Mouse (Mus musculus) megakaryocyte-erythroid progenitor cell, adult 5-6 weeks (primary cell): ENCODE results near the gene Ndufaf3. TPM values are rescaled to one million over a fixed set of nuclear protein-coding genes. Genes with fewer than 3 reads are reported as not detected.

Experiments used
- ATAC-seq: replicated peaks from 2 replicates; pipeline ENCODE4 v1.8.0; 2016; ENCODE audit warnings: mild to moderate bottlenecking, inconsistent platforms; ENCODE audit not compliant: severe bottlenecking, poor library complexity, low FRiP score, low TSS enrichment
- total RNA-seq, 2 experiments: library from RNA; stranded (forward) in 1 of 2; stranded (reverse) in 1 of 2; fragments of 200-1000, 215-1000 nt in 1 of 2; fragments of >200 nt in 1 of 2; fragmentation: Nextera tagmentation in 1 of 2; gene quantifications; 2 replicates each; pipeline ENCODE4 v1.2.3; 2014 to 2017

Gene Ndufaf3
- total RNA-seq, 2 experiments from 2014 or later, result 21.9 to 28.7 TPM

- no peak for ATAC-seq
These were observed 41.8 kb downstream of the Ndufaf3 start for GRCm38 (mm10) chr9:108525400-108525799.

GRCm38 (mm10) chr9:108523341-108523740 lies 43.9 kb downstream of the Ndufaf3 start:
- no peak for ATAC-seq

DNA sequence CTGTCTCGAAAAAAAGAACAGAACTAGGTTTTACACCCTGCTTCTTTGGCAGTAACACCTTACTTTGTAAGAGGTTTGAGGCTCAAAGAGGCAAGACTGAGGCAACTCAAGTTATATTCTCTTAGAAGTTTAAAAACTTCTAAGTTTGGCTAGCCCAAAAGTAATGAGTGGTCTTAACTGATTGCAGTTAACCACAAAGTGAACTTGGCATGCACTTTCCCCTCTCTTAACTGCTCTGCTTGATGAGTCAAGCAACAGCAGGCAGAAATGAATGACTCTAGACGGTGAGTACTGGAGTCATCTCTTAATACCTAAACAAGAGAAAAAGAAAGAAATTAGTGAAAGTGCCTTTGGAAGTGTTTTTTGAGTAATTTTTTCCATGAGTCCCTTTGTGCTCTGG lies 45.6 kb downstream of the Ndufaf3 start:
- ATAC-seq, result no peak; the same call in 1 of the 2 replicates

DNA sequence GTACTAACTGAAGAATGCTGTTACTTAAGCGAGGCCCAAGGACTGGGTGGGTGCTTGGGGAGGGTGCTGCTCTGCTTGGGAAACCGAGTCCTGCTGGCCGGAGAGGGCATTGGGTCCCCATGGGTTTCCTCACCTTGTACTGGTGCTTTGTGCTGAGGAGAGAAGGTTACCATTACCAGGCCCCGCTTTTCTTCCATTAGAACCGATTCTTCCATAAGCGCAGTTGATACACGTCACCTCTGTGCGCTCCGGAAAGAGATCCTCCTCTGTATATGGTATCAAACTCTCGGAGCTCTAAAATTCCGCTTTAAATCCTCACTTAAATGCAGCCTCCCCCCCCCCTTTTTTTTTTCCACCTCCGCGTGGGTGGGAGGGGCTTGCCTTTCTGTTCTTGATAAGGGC lies 49.3 kb downstream of the Ndufaf3 start:
- ATAC-seq, result peak; percentile 35; the same call in 1 of the 2 replicates

DNA sequence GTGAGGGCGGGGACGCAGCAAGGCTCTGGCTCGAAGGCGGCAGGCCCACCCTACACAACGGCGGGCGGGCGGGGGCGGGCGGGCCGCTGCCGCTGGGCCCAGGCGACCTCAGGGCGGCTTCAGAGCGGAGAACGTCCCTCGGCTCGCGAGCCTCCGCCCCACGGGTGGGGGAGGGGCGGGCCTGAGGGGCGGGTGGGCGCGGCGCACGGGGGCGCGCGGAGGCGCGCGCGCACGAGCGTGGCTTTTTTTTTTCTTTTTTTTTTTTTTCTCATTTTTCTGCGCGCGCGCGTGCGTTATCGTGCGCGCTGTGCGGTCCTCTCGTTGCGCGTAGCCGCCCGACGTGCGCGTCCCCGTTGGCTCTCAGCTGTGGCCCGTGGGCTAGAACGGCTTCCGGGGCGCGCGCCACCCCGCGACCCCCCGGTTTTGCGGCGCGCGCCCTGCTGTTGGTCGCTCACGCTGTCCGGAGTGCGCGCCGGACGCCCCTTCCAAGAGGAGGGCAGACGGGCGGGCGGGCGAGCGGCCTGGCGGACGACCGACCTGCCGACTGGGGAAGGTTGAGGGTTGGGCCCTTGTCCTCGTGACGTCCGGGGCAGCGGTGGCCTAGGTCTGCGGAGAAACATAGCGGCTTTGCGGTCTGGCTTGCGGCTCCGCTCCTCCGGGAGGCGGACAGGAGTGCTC lies 49.8 kb downstream of the Ndufaf3 start:
- ATAC-seq, result peak; percentile 25

DNA sequence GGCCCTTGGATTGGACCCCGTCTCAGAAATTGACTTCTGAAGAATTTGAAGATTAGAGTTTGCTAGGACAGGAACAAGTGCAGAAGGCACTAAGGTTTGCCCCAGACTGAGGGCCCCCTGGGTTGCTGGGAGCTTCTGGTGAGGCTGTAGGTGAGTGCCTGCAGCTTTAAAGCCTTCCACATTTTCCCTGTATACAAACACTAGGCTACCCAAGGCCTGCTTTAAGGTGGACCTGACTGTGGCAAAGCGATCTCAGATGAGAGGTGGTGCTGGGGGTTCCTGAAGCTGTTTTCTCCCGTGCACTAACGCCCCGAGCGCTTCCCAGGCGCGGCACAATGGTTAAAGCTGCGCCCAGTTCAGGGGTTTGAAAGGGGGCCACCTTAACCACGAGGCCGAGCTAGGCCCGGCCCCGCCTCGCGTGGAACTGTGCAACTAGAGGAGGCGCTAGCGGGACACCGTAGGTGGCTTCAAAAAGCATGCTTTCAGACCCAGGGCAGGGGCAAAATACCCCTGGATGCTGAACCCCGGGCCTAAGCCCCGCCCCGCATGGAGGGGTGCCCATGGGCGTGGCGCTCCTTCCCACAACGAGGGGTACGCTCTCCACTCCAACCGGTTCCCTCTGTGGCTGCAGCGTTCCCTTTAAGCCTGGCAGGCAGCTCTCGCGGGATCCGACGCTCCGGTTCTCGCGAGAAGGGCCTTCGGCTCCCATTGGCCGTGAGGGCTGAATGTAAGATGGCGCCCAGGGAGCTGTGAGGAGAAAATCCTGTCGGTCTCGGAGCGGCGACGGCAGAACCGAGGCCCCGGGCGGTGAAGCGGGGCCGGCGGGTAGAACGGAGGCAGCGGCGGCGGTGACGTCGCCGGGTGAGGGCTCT lies 50.6 kb downstream of the Ndufaf3 start, which contains the start of gene Qrich1:
TSS of gene Qrich1 (plus strand) at position 427 of the 872 bp plus-strand sequence.
- ATAC-seq, result peak; percentile 87

Other genes with a start within 250 kb of the Ndufaf3 start
- gene Gpx1, start 228.5 kb downstream of the Ndufaf3 start, total RNA-seq (2014; fragmentation: Nextera tagmentation), result 1,807 and 1,840 TPM in 2 replicates
- gene Gpx1, start 228.5 kb downstream of the Ndufaf3 start, total RNA-seq (2017), result 887 and 925 TPM in 2 replicates
- gene Usp4, start 219.6 kb downstream of the Ndufaf3 start, total RNA-seq (2014; fragmentation: Nextera tagmentation), result 131 and 136 TPM in 2 replicates
- gene Usp4, start 219.6 kb downstream of the Ndufaf3 start, total RNA-seq (2017), result 62.4 and 84.2 TPM in 2 replicates
- gene 1700102P08Rik, start 174.6 kb downstream of the Ndufaf3 start, total RNA-seq (2014; fragmentation: Nextera tagmentation), result 0.52 and 1.7 TPM in 2 replicates
- gene 1700102P08Rik, start 174.6 kb downstream of the Ndufaf3 start, total RNA-seq (2017), result 4.3 TPM in 1 of 2 replicates, not detected in the other
- gene Ccdc36, start 138.9 kb downstream of the Ndufaf3 start, total RNA-seq (2014; fragmentation: Nextera tagmentation), result not detected in 2 replicates
- gene Ccdc36, start 138.9 kb downstream of the Ndufaf3 start, total RNA-seq (2017), result not detected in 2 replicates
- not detected in 2 replicates for gene BC048562, start 131.0 kb downstream of the Ndufaf3 start, total RNA-seq (2014; fragmentation: Nextera tagmentation)
- not detected in 2 replicates for gene BC048562, start 131.0 kb downstream of the Ndufaf3 start, total RNA-seq (2017)
- 19.6 and 42.3 TPM in 2 replicates for gene Ccdc71, start 106.9 kb downstream of the Ndufaf3 start, total RNA-seq (2014; fragmentation: Nextera tagmentation)
- gene Ccdc71, start 106.9 kb downstream of the Ndufaf3 start, total RNA-seq (2017), result 13.2 and 13.6 TPM in 2 replicates
- 8.0 and 29.6 TPM in 2 replicates for gene Klhdc8b, start 105.9 kb downstream of the Ndufaf3 start, total RNA-seq (2014; fragmentation: Nextera tagmentation)
- gene Klhdc8b, start 105.9 kb downstream of the Ndufaf3 start, total RNA-seq (2017), result 6.2 and 21.7 TPM in 2 replicates
- gene Lamb2, start 87.7 kb downstream of the Ndufaf3 start, total RNA-seq (2014; fragmentation: Nextera tagmentation), result not detected in 2 replicates
- gene Lamb2, start 87.7 kb downstream of the Ndufaf3 start, total RNA-seq (2017), result 0.66 TPM in 1 of 2 replicates, not detected in the other
- 127 and 134 TPM in 2 replicates for gene Usp19, start 76.8 kb downstream of the Ndufaf3 start, total RNA-seq (2014; fragmentation: Nextera tagmentation)
- gene Usp19, start 76.8 kb downstream of the Ndufaf3 start, total RNA-seq (2017), result 37.8 and 51.0 TPM in 2 replicates
- 356 and 390 TPM in 2 replicates for gene Qars, start 59.7 kb downstream of the Ndufaf3 start, total RNA-seq (2014; fragmentation: Nextera tagmentation)
- gene Qars, start 59.7 kb downstream of the Ndufaf3 start, total RNA-seq (2017), result 235 and 321 TPM in 2 replicates
- 115 and 171 TPM in 2 replicates for gene Qrich1, start 50.6 kb downstream of the Ndufaf3 start, total RNA-seq (2014; fragmentation: Nextera tagmentation)
- gene Qrich1, start 50.6 kb downstream of the Ndufaf3 start, total RNA-seq (2017), result 146 and 150 TPM in 2 replicates
- 430 and 507 TPM in 2 replicates for gene Impdh2, start 7.1 kb downstream of the Ndufaf3 start, total RNA-seq (2014; fragmentation: Nextera tagmentation)
- 413 and 539 TPM in 2 replicates for gene Impdh2, start 7.1 kb downstream of the Ndufaf3 start, total RNA-seq (2017)
- gene Dalrd3, start 2.5 kb upstream of the Ndufaf3 start, total RNA-seq (2014; fragmentation: Nextera tagmentation), result 119 and 182 TPM in 2 replicates
- 27.5 and 61.0 TPM in 2 replicates for gene Dalrd3, start 2.5 kb upstream of the Ndufaf3 start, total RNA-seq (2017)
- gene Wdr6, start 11.3 kb upstream of the Ndufaf3 start, total RNA-seq (2014; fragmentation: Nextera tagmentation), result 33.2 and 34.7 TPM in 2 replicates
- gene Wdr6, start 11.3 kb upstream of the Ndufaf3 start, total RNA-seq (2017), result 25.8 and 26.8 TPM in 2 replicates
- 2.6 and 3.2 TPM in 2 replicates for gene P4htm, start 30.2 kb upstream of the Ndufaf3 start, total RNA-seq (2014; fragmentation: Nextera tagmentation)
- gene P4htm, start 30.2 kb upstream of the Ndufaf3 start, total RNA-seq (2017), result 1.5 TPM in 1 of 2 replicates, not detected in the other
- gene Arih2, start 82.0 kb upstream of the Ndufaf3 start, total RNA-seq (2014; fragmentation: Nextera tagmentation), result 38.8 and 59.3 TPM in 2 replicates
- gene Arih2, start 82.0 kb upstream of the Ndufaf3 start, total RNA-seq (2017), result 61.5 and 65.1 TPM in 2 replicates
- 15.2 and 16.4 TPM in 2 replicates for gene Slc25a20, start 94.7 kb upstream of the Ndufaf3 start, total RNA-seq (2014; fragmentation: Nextera tagmentation)
- gene Slc25a20, start 94.7 kb upstream of the Ndufaf3 start, total RNA-seq (2017), result 23.4 and 29.7 TPM in 2 replicates
- gene Prkar2a, start 121.9 kb upstream of the Ndufaf3 start, total RNA-seq (2014; fragmentation: Nextera tagmentation), result 15.7 and 19.3 TPM in 2 replicates
- 15.8 and 26.9 TPM in 2 replicates for gene Prkar2a, start 121.9 kb upstream of the Ndufaf3 start, total RNA-seq (2017)
- gene Ip6k2, start 216.4 kb upstream of the Ndufaf3 start, total RNA-seq (2014; fragmentation: Nextera tagmentation), result 29.8 and 36.7 TPM in 2 replicates
- 31.3 and 48.7 TPM in 2 replicates for gene Ip6k2, start 216.4 kb upstream of the Ndufaf3 start, total RNA-seq (2017)
- gene Nckipsd, start 240.9 kb upstream of the Ndufaf3 start, total RNA-seq (2014; fragmentation: Nextera tagmentation), result 8.6 and 12.2 TPM in 2 replicates
- 1.0 and 2.3 TPM in 2 replicates for gene Nckipsd, start 240.9 kb upstream of the Ndufaf3 start, total RNA-seq (2017)